Mouse (Mus musculus): ENCODE data around the gene Gtf3c6.
A peak's percentile ranks its signal among the peaks of the same experiment; 100 is the strongest.

Gtf3c6 gene

GRCm38 (mm10) chr10:40258976-40259375 is 1.1 kb upstream of the Gtf3c6 start:
- DNase-seq (ENCODE audit: low spot score), result no peak

GRCm38 (mm10) chr10:40258401-40258966 is 576 bp upstream of the Gtf3c6 start:
- peak; percentile 15 for DNase-seq (ENCODE audit: low spot score)

- peak; percentile 6 for DNase-seq (ENCODE audit: low spot score)
Observed at GRCm38 (mm10) chr10:40256716-40257115, 1.2 kb downstream of the Gtf3c6 start.

GRCm38 (mm10) chr10:40250969-40251368 is 6.9 kb downstream of the Gtf3c6 start:
- DNase-seq (ENCODE audit: low spot score), result no peak

DNA sequence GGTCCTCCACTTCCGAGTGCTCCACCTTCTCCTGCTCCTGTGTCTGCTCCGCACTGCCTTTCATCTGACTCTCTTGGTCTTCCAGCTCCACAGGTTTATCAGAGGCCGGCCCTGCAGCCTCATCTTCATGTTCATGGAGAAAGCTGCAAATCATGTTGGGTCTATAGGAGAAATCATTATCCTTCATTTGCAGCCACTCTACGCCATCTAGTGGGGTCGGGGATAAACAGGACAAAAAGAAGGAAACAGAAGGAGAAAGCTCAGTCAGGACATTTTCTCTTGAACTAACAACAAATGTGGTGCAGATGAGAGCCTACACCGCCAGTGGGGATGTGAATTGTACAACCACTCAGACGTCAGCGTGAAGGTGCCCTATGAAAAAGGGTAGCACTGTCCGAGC is 8.3 kb downstream of the Gtf3c6 start:
- DNase-seq (ENCODE audit: low spot score), result no peak

- peak; percentile 15 for DNase-seq (ENCODE audit: low spot score)
Observed at GRCm38 (mm10) chr10:40247166-40247716, 10.7 kb downstream of the Gtf3c6 start.

- DNase-seq (ENCODE audit: low spot score), result peak; percentile 47
Observed at GRCm38 (mm10) chr10:40246374-40247165, 11.3 kb downstream of the Gtf3c6 start, which contains the start of gene Rpf2. Gene Rpf2, minus strand, starts transcription at chr10:40247036.

- DNase-seq (ENCODE audit: low spot score), result no peak
Observed at GRCm38 (mm10) chr10:40237826-40238225, 20.1 kb downstream of the Gtf3c6 start.

- no peak for DNase-seq (ENCODE audit: low spot score)
Observed at GRCm38 (mm10) chr10:40233241-40233640, 24.7 kb downstream of the Gtf3c6 start.

DNA sequence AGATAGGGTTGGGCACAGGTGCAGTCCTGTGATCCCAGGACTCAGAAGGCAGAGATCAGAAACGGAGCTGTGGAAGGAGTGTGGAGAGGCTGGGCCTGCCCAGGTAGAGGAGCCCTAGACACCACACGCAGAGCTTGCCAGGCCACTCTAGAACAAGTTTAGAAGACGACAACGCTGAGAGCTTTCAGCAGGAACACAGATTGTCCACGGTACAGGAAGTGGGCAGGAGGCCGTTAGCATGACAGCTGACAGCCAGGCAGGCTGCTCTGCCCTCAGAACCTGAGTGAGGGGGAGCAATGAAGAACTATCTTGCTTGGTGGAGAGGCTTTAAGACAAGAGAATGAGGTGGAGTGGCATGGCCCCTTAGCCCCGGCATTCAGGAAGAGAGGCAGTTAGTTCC is 25.5 kb downstream of the Gtf3c6 start:
- DNase-seq (ENCODE audit: low spot score), result no peak

GRCm38 (mm10) chr10:40229725-40230124 is 28.2 kb downstream of the Gtf3c6 start:
- DNase-seq (ENCODE audit: low spot score), result no peak

DNA sequence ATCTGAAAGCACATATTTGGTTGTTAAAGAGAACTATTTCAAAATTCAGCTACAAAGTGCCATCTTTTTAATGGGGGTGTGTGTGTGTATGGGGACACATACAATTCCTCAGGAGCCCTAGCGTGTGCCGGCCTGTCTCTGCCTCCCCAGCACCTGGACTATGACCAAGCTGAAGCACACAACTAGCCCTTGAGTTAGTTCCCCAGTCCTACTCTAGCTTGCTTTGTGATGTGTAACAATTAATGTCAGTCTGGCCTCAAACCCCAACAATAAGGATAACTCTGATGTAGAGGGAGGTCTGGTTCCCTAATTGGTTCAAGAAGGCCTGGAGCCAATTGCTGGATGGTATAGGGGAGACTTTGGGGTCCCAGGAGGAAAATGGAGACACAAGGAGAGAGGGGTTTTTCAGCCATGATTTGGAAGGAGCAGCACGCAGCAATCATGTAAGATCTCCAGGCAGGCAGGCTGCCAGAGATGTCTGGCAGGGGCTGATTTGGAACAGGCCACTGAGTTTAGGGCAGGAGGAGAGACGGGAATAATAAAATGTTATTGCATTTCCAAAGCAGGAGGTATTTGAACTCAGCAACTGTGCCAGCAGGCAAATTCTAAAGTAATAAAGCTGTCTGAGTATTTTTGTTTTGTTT is 30.1 kb downstream of the Gtf3c6 start:
- peak; percentile 28 for DNase-seq (ENCODE audit: low spot score)

GRCm38 (mm10) chr10:40218874-40219273 is 39.0 kb downstream of the Gtf3c6 start:
- DNase-seq (ENCODE audit: low spot score), result no peak

DNA sequence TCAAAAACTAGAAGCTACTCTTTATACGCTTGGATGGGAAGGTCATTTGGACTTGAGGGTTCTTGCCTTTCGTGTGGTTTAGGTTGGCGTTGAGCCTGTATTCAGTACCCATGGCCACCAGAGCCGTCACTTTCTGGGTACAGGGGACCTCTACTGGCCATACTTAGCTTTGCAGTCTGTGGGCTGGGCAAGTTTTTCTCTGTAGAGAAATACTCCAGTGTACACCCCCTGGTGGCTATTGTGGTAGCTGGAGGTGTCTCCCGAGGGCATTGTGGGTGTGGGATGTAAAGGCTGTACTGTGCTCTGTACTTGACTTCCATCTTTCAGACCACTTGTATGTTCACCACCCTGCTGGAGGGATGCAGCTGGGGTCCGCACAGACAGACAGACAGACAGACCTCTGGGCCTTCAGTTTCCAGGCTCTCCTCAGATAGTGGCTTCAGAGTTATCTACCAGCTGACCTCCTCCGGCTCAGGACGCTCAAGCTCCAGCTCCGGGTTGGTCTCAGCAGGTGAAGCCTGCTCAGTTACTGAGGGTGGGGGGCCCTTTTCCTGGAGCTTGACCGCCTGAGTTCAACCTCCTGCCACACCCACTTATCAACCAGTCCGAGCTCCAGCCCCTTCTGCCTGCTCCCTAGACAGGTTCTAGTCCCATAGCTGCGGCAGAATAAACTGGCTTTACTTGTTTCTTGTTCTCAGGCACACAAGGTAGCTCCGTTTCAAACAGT is 45.3 kb downstream of the Gtf3c6 start:
- peak; percentile 75 for DNase-seq (ENCODE audit: low spot score)
